Comparison of ENCODE assay signal across 34 mouse cellular contexts in the genomic region with DNA sequence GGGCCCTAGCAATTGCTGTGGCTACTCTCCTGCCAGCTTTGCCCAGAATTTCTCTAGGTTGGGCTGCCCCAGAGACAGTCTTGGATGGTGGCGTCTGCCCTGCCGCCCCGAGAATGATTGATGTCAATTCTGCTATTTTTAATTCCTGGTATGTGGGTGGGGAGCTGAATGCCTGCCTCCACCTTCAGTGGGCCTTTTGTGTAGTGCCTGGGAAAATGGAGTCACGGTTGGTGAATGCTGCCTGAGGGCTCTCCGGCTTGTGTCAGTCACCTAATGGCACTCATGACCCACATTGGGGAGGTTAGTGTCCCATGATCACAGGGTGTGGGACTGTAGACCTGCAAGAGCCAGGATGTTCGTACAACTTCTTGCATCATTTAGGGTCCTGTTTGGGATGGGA. TPM values are rescaled to one million over a fixed set of nuclear protein-coding genes. Genes with fewer than 3 reads are reported as not detected.
DNase-seq lines count a peak whose midpoint lies in the region; ATAC-seq and TF ChIP-seq lines count a peak whose summit lies in the region.
"Had no signal": no experiment of that assay in that cellular context is flagged by ENCODE, and none has a peak within 500 bp of the region (broad histone marks: within the 10 kb centered on the region; RNA-seq: fewer than 3 reads in every experiment).

No protein-coding gene starts in this region.

- no peaks in the 10 kb centered on the region for H3K36me3 ChIP-seq in heart, embryonic 15.5 days
- no peaks in the 10 kb centered on the region for H3K36me3 ChIP-seq in myocyte (ENCODE audit: control insufficient read depth, insufficient read depth)
- no peaks in the 10 kb centered on the region for H3K36me3 ChIP-seq in liver, embryonic 12.5 days
- H3K36me3 ChIP-seq: hindbrain, embryonic 13.5 days; kidney, embryonic 15.5 days; limb, embryonic 10.5 days; limb, embryonic 15.5 days; midbrain, embryonic 13.5 days; neural tube, embryonic 15.5 days had no signal

- ATAC-seq in heart, embryonic 15.5 days (replicated peaks; ENCODE audit: insufficient number of reproducible peaks, insufficient read depth, low FRiP score, low read depth): no peak
- no peak for ATAC-seq in liver, embryonic 12.5 days
- ATAC-seq: forebrain, embryonic 13.5 days; midbrain, embryonic 13.5 days had no signal

- H3K9ac ChIP-seq in heart, embryonic 15.5 days: no peak overlapping the region
- no peak overlapping the region for H3K9ac ChIP-seq in liver, embryonic 12.5 days
- H3K9ac ChIP-seq: forebrain, embryonic 13.5 days; hindbrain, embryonic 13.5 days; kidney, embryonic 15.5 days; limb, embryonic 15.5 days; liver, embryonic 14.5 days; midbrain, embryonic 13.5 days; neural tube, embryonic 15.5 days had no signal

- H3K4me1 ChIP-seq in heart, embryonic 15.5 days (replicated peaks): peaks cover 40% of the 10 kb centered on the region
- peaks cover 40% of the 10 kb centered on the region for H3K4me1 ChIP-seq in liver, embryonic 12.5 days
- H3K4me1 ChIP-seq: forebrain, embryonic 13.5 days; hindbrain, embryonic 13.5 days; midbrain, embryonic 13.5 days; neural tube, embryonic 15.5 days had no signal

- DNase-seq in gastrocnemius, postnatal 14 days: peak; percentile 1
- no peak for DNase-seq in gastrocnemius, postnatal 10 days
- no peak for DNase-seq in heart, adult 8-10 months (ENCODE audit: low spot score)
- DNase-seq in NIH3T3 (ENCODE audit: low read depth): peak; percentile 20
- DNase-seq: adrenal gland, postnatal 14 days; cerebellum, adult 18-20 months; cerebellum, postnatal 14 days; heart, postnatal 4 days; kidney, adult 11 months; kidney, postnatal 36 days; lung, adult 2 months; lung, postnatal 10 days; retina, postnatal 1 day; right cerebral cortex, postnatal 14 days had no signal

- no peaks in the 10 kb centered on the region for H3K27me3 ChIP-seq in heart, embryonic 15.5 days
- no peaks in the 10 kb centered on the region for H3K27me3 ChIP-seq in myocyte (ENCODE audit: control insufficient read depth, insufficient read depth, insufficient read length)
- no peaks in the 10 kb centered on the region for H3K27me3 ChIP-seq in liver, embryonic 12.5 days (replicated peaks)
- H3K27me3 ChIP-seq: forebrain, embryonic 13.5 days; hindbrain, embryonic 13.5 days; kidney, embryonic 15.5 days; limb, embryonic 15.5 days; midbrain, embryonic 13.5 days; neural tube, embryonic 15.5 days had no signal

- peaks cover 68% of the 10 kb centered on the region for H3K79me2 ChIP-seq in myocyte (ENCODE audit: control insufficient read depth, insufficient read depth)

- H3ac ChIP-seq in myocyte (ENCODE audit: control insufficient read depth, insufficient read length): no peak overlapping the region

- WGBS in heart, embryonic 15.5 days: 44% methylated on average over 6 of the region's 6 CpGs
- 68% methylated on average over 6 of the region's 6 CpGs for WGBS in liver, embryonic 12.5 days (ENCODE audit: insufficient replicate concordance)

- TF ChIP-seq POLR2A in myocyte (IDR thresholded peaks at IDR 0.05; ENCODE audit: insufficient read length, low read depth): no peak

- H3K4me3 ChIP-seq in heart, embryonic 15.5 days: no peak overlapping the region
- no peak overlapping the region for H3K4me3 ChIP-seq in myocyte
- H3K4me3 ChIP-seq in liver, embryonic 12.5 days: no peak overlapping the region
- H3K4me3 ChIP-seq: erythroblast, embryonic 14.5 days; forebrain, embryonic 13.5 days; hindbrain, embryonic 13.5 days; kidney, embryonic 15.5 days; limb, embryonic 10.5 days; limb, embryonic 15.5 days; midbrain, embryonic 13.5 days; neural tube, embryonic 15.5 days had no signal

- no peak overlapping the region for H3K4me2 ChIP-seq in heart, embryonic 15.5 days
- peak overlapping the region; percentile 10 for H3K4me2 ChIP-seq in myocyte (ENCODE audit: low read depth)
- no peak overlapping the region for H3K4me2 ChIP-seq in liver, embryonic 12.5 days
- H3K4me2 ChIP-seq: forebrain, embryonic 13.5 days; hindbrain, embryonic 13.5 days; kidney, embryonic 15.5 days; limb, embryonic 15.5 days; midbrain, embryonic 13.5 days; neural tube, embryonic 15.5 days had no signal

- H3K27ac ChIP-seq in heart, embryonic 15.5 days: 0 out of 2 replicates have a peak overlapping the region, but pooled peaks have one; percentile 31
- no peak overlapping the region for H3K27ac ChIP-seq in liver, embryonic 12.5 days
- H3K27ac ChIP-seq: forebrain, embryonic 13.5 days; hindbrain, embryonic 13.5 days; limb, embryonic 10.5 days; liver, embryonic 14.5 days; macrophage; midbrain, embryonic 13.5 days; neural tube, embryonic 15.5 days had no signal

- no peaks in the 10 kb centered on the region for H3K9me3 ChIP-seq in heart, embryonic 15.5 days (replicated peaks)
- no peaks in the 10 kb centered on the region for H3K9me3 ChIP-seq in liver, embryonic 12.5 days (replicated peaks)
- H3K9me3 ChIP-seq: forebrain, embryonic 13.5 days; hindbrain, embryonic 13.5 days; kidney, embryonic 15.5 days; limb, embryonic 10.5 days; limb, embryonic 15.5 days; midbrain, embryonic 13.5 days; neural tube, embryonic 15.5 days had no signal

- intact Hi-C loops in gastrocnemius, postnatal 14 days (cut with DNase I; ENCODE audit: low total_unique reads): no loop called here

TF ChIP-seq in myocyte, 11 proteins besides CTCF, POLR2A, EP300 and RAD21:
- TF ChIP-seq TCF3 (IDR thresholded peaks at IDR 0.05; ENCODE audit: insufficient read length, low read depth) (no peak), CEBPB (IDR thresholded peaks at IDR 0.05; ENCODE audit: insufficient read depth, poor library complexity, severe bottlenecking) (no peak), MAX (IDR thresholded peaks at IDR 0.05; ENCODE audit: low read depth) (no peak), TCF12 (IDR thresholded peaks at IDR 0.05; ENCODE audit: insufficient read depth, poor library complexity, severe bottlenecking) (no peak), E2F4 (IDR thresholded peaks at IDR 0.05; ENCODE audit: insufficient read depth) (no peak), USF1 (IDR thresholded peaks at IDR 0.05; ENCODE audit: low read depth) (no peak), MYOG (IDR thresholded peaks at IDR 0.05; ENCODE audit: control insufficient read depth in 1 of 3, insufficient read depth in 1 of 3, insufficient read length in 2 of 3, low read depth in 2 of 3) (no peak), REST (IDR thresholded peaks at IDR 0.05; ENCODE audit: insufficient read depth, insufficient read length) (no peak), POLR2AphosphoS2 (IDR thresholded peaks at IDR 0.05; ENCODE audit: insufficient read length, low read depth) (no peak), MYOD1 (IDR thresholded peaks at IDR 0.05; ENCODE audit: control insufficient read depth in 1 of 3, insufficient read length in 2 of 3, low read depth in 2 of 3) (no peak), SRF (IDR thresholded peaks at IDR 0.05; ENCODE audit: control insufficient read depth, insufficient read length, low read depth) (no peak)

RNA-seq across cellular contexts. Expression of a gene that starts 11.3 kb away (rescaled TPM):
- total RNA-seq in gastrocnemius, postnatal 14 days (2021): 10 to 100 TPM; 83.7 to 85.1 TPM
- 10 to 100 TPM; 95.6 to 97.7 TPM for total RNA-seq in gastrocnemius, postnatal 10 days (2021)
- polyA plus RNA-seq in heart, embryonic 15.5 days (2015; fragmentation: Nextera tagmentation; extraction: Ambion mirVana): 27.0 and 31.6 TPM in 2 replicates
- 10 to 100 TPM; 79.8 to 88.1 (median 84.4) TPM for total RNA-seq in heart, adult 8-10 months (2022)
- 140 TPM for polyA plus RNA-seq in myocyte (2012; fragmentation: generic; extraction: Trizol)
- polyA plus RNA-seq in liver, embryonic 12.5 days (2016; fragmentation: Nextera tagmentation; extraction: Ambion mirVana): 10.1 and 10.5 TPM in 2 replicates

RNA-seq across cellular contexts. Expression of a gene that starts 49.6 kb away (rescaled TPM):
- 1 to 10 TPM; 2.9 to 3.6 TPM for total RNA-seq in gastrocnemius, postnatal 14 days (2021)
- 1 to 10 TPM; 2.5 to 6.4 TPM for total RNA-seq in gastrocnemius, postnatal 10 days (2021)
- 0.85 TPM in 1 of 2 replicates, not detected in the other for polyA plus RNA-seq in heart, embryonic 15.5 days (2015; fragmentation: Nextera tagmentation; extraction: Ambion mirVana)
- total RNA-seq in heart, adult 8-10 months (2022): 1 to 10 TPM in 3 of 4 experiments, under 1 TPM in 1; 0.88 to 5.5 (median 3.0) TPM
- 0.10 TPM for polyA plus RNA-seq in myocyte (2012; fragmentation: generic; extraction: Trizol)
- polyA plus RNA-seq in liver, embryonic 12.5 days (2016; fragmentation: Nextera tagmentation; extraction: Ambion mirVana): 0.84 TPM in 1 of 2 replicates, not detected in the other
- total RNA-seq: layer of hippocampus, adult 8-10 months; megakaryocyte-erythroid progenitor cell, adult 5-6 weeks had no signal
- polyA plus RNA-seq: brain, embryonic 14.5 days; embryonic facial prominence, embryonic 14.5 days; erythroblast, embryonic 14.5 days; forebrain, embryonic 13.5 days; heart, embryonic 14.5 days; hindbrain, embryonic 13.5 days; limb, embryonic 10.5 days; limb, embryonic 15.5 days; macrophage; midbrain, embryonic 13.5 days; neural tube, embryonic 15.5 days; small intestine, adult 2 months; thymus, postnatal 0 days had no signal

Comparison
In these comparisons a context has a peak if more than half of its experiments do, and no peak if none do; other contexts are left out.
1. DNase-seq: peak in gastrocnemius, postnatal 14 days (single experiment) and NIH3T3 (single experiment); none in gastrocnemius, postnatal 10 days (single experiment) and heart, adult 8-10 months (single experiment).